Mouse (Mus musculus) olfactory bulb, adult 2 months (tissue): ENCODE results near the gene Ube3c.

Source experiments
- CTCF ChIP-seq: fragments of 200-500 bp; IDR thresholded peaks from 2 replicates; pipeline ENCODE4 v1.5.1; 2012; ENCODE audit warnings: low read depth, mild to moderate bottlenecking, low read length, moderate library complexity; ENCODE audit not compliant: insufficient read depth
- POLR2A ChIP-seq: fragments of 200-500 bp; IDR thresholded peaks from 2 replicates; pipeline ENCODE4 v1.6.1; 2012; ENCODE audit warnings: mild to moderate bottlenecking, low read depth, low read length, moderate library complexity; ENCODE audit not compliant: insufficient read depth

GRCm38 (mm10) chr5:29698493-29698892, 129.5 kb downstream of the Ube3c start:
- no peak for TF ChIP-seq POLR2A
- TF ChIP-seq CTCF, result no peak
